Comparison of ENCODE assay signal across 13 mouse cellular contexts in the genomic region with DNA sequence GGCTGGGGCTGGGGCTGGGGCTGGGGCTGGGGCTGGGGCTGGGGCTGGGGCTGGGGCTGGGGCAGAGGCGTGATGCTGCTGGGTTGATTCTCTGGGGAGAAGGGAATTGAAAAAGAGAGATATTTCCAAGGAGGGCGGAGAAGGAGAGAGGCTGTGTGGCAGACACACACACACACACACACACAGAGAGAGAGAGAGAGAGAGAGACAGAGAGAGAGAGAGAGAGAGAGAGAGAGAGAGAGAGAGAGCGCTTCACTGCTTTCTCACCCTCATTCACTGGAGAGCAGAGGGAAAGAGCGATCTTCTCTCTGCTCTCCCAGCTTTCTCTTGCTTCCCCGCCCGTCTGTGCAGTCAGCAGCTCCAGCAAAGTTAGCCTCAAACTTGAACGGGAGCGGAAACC. TPM values are rescaled to one million over a fixed set of nuclear protein-coding genes. Genes with fewer than 3 reads are reported as not detected.
DNase-seq lines count a peak whose midpoint lies in the region; ATAC-seq and TF ChIP-seq lines count a peak whose summit lies in the region.
"Not testable (repeated sequence)": the region's sequence is repeated elsewhere in the genome, so short reads cannot be mapped to it uniquely, and the experiment has no call there.
"Had no signal": no experiment of that assay in that cellular context is flagged by ENCODE, and none has a peak within 500 bp of the region (broad histone marks: within the 10 kb centered on the region; RNA-seq: fewer than 3 reads in every experiment).

A gene (plus strand): TSS at position 301 of the 400 bp plus-strand sequence.

- not testable (repeated sequence) for ATAC-seq in embryonic facial prominence, embryonic 14.5 days (ENCODE audit: low read depth); heart, embryonic 13.5 days (ENCODE audit: extremely low read depth, insufficient number of reproducible peaks, low FRiP score, low TSS enrichment)

- H3K4me3 ChIP-seq in embryonic facial prominence, embryonic 14.5 days (ENCODE audit: low read depth, low read length); heart, embryonic 13.5 days: not testable (repeated sequence)
- peak within 1 kb of the TSS; percentile 19 for H3K4me3 ChIP-seq in lung, adult 2 months (replicated peaks; ENCODE audit: extremely low read depth, low read depth, low read length)
- H3K4me3 ChIP-seq in small intestine, adult 2 months (ENCODE audit: low read depth, low read length): peak within 1 kb of the TSS; percentile 19; the same call in 1 of the 2 replicates

- not testable (repeated sequence) for H3K9ac ChIP-seq in embryonic facial prominence, embryonic 14.5 days (ENCODE audit: low read depth, low read length); heart, embryonic 13.5 days

- not testable (repeated sequence) for TF ChIP-seq POLR2A in lung, adult 2 months (IDR thresholded peaks at IDR 0.05; ENCODE audit: borderline replicate concordance, extremely low read depth, low read depth, low read length); small intestine, adult 2 months (IDR thresholded peaks at IDR 0.05; ENCODE audit: low read depth, low read length)

- 23% methylated on average over 7 of the region's 8 CpGs for WGBS in embryonic facial prominence, embryonic 14.5 days
- 34% methylated on average over 7 of the region's 8 CpGs for WGBS in heart, embryonic 13.5 days
- 53% methylated on average over 8 of the region's 8 CpGs for WGBS in lung, adult 2 months
- WGBS in small intestine, adult 2 months: 28% methylated on average over 8 of the region's 8 CpGs

- H3K36me3 ChIP-seq in embryonic facial prominence, embryonic 14.5 days (ENCODE audit: control insufficient read depth, insufficient read depth, low read length); heart, embryonic 13.5 days; small intestine, adult 2 months (ENCODE audit: control insufficient read depth, insufficient read depth, low read length): not testable (repeated sequence)

- not testable (repeated sequence) for DNase-seq in adrenal gland, adult 2 months; adrenal gland, postnatal 36 days; lung, adult 2 months
- DNase-seq in embryonic facial prominence, embryonic 14.5 days (ENCODE audit: low spot score): peak; percentile 20
- peak; percentile 34 for DNase-seq in kidney, postnatal 10 days

- H3K4me2 ChIP-seq in embryonic facial prominence, embryonic 14.5 days (ENCODE audit: low read depth, low read length): not testable (repeated sequence)
- peak within 1 kb of the TSS; percentile 14; the same call in 1 of the 2 replicates for H3K4me2 ChIP-seq in heart, embryonic 13.5 days

- not testable (repeated sequence) for H3K4me1 ChIP-seq in embryonic facial prominence, embryonic 14.5 days (ENCODE audit: control insufficient read depth, insufficient read depth, low read length); heart, embryonic 13.5 days; lung, adult 2 months (ENCODE audit: control insufficient read depth, insufficient read depth, low read length); small intestine, adult 2 months (ENCODE audit: control insufficient read depth, insufficient read depth, insufficient read length, low read length)

- H3K27ac ChIP-seq in embryonic facial prominence, embryonic 14.5 days (replicated peaks; ENCODE audit: low read depth, low read length); heart, embryonic 13.5 days (replicated peaks); small intestine, adult 2 months (ENCODE audit: insufficient read depth, low read depth, low read length): not testable (repeated sequence)

- not testable (repeated sequence) for H3K27me3 ChIP-seq in embryonic facial prominence, embryonic 14.5 days (replicated peaks; ENCODE audit: control insufficient read depth, insufficient read depth, low read length); small intestine, adult 2 months (ENCODE audit: control insufficient read depth, insufficient read depth, low read length)
- peaks cover 65% of the 10 kb centered on the region for H3K27me3 ChIP-seq in heart, embryonic 13.5 days (replicated peaks)

- not testable (repeated sequence) for TF ChIP-seq CTCF in lung, adult 2 months (IDR thresholded peaks at IDR 0.05; ENCODE audit: insufficient read depth, low read length); small intestine, adult 2 months (IDR thresholded peaks at IDR 0.05; ENCODE audit: extremely low read depth, insufficient read length, insufficient replicate concordance, low read depth, low read length)

- H3K9me3 ChIP-seq in embryonic facial prominence, embryonic 14.5 days (ENCODE audit: control insufficient read depth, low read length); heart, embryonic 13.5 days: not testable (repeated sequence)

RNA-seq across cellular contexts. Expression of the gene that starts here (rescaled TPM):
- total RNA-seq in adrenal gland, adult 2 months (2021): 10 to 100 TPM; 30.0 to 67.3 TPM
- 15.9 and 18.5 TPM in 2 replicates for polyA plus RNA-seq in adrenal gland, adult 2 months (2012; rRNA removed)
- 10 to 100 TPM; 46.5 to 59.3 TPM for total RNA-seq in adrenal gland, postnatal 36 days (2021)
- polyA plus RNA-seq in embryonic facial prominence, embryonic 14.5 days (2014; fragmentation: Nextera tagmentation; extraction: Ambion mirVana): 2.5 and 3.9 TPM in 2 replicates
- 0.09 and 0.13 TPM in 2 replicates for polyA plus RNA-seq in heart, embryonic 13.5 days (2015; fragmentation: Nextera tagmentation; extraction: Ambion mirVana)
- 5.3 and 7.5 TPM in 2 replicates for polyA plus RNA-seq in lung, adult 2 months (2012; rRNA removed)
- 0.29 and 0.47 TPM in 2 replicates for polyA plus RNA-seq in small intestine, adult 2 months (2012; rRNA removed)
- total RNA-seq: granulocyte monocyte progenitor cell, adult 5-6 weeks; megakaryocyte-erythroid progenitor cell, adult 5-6 weeks had no signal
- polyA plus RNA-seq: CD4-positive, CD25-positive, alpha-beta regulatory T cell, adult 4 months; forebrain, embryonic 12.5 days; liver, embryonic 15.5 days; macrophage had no signal
